In the genomic region with DNA sequence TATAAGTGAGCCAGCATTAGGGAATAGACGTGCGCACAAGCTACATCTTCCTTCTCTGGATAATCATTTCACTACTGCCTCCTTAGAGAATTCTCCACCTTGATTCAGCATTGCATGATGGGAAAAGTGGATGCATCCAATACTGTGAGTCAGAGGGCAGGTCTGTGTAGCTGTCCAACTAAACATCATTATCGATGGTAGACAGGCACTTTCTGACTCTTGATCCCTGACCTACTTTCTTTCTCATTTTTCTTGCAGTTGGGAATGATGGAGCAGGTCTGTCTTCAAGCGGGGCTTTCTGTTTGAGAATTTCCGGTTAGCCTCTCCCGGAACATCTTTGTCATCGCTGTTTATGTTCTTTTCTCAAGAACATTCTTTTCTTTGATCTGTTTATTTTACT, we compare ENCODE assay signal across 28 mouse cellular contexts.
A peak's percentile ranks its signal among the peaks of the same experiment; 100 is the strongest.
DNase-seq lines count a peak whose midpoint lies in the region; ATAC-seq lines count a peak whose summit lies in the region.
"Had no signal": no experiment of that assay in that cellular context is flagged by ENCODE, and none has a peak within 500 bp of the region (broad histone marks: within the 10 kb centered on the region; RNA-seq: fewer than 3 reads in every experiment).

No protein-coding gene starts in this region.

- no peak overlapping the region for H3K9ac ChIP-seq in heart, embryonic 12.5 days
- no peak overlapping the region for H3K9ac ChIP-seq in lung, embryonic 16.5 days (ENCODE audit: low read length)
- H3K9ac ChIP-seq: embryonic facial prominence, embryonic 15.5 days; forebrain, embryonic 12.5 days; forebrain, postnatal 0 days; heart, embryonic 13.5 days; hindbrain, embryonic 12.5 days; intestine, embryonic 15.5 days; liver, embryonic 15.5 days; midbrain, embryonic 15.5 days had no signal

- H3K27ac ChIP-seq in heart, embryonic 12.5 days (ENCODE audit: poor library complexity, severe bottlenecking), result no peak overlapping the region
- no peak overlapping the region for H3K27ac ChIP-seq in lung, embryonic 16.5 days (ENCODE audit: low read length)
- H3K27ac ChIP-seq: embryonic facial prominence, embryonic 10.5 days; embryonic facial prominence, embryonic 15.5 days; forebrain, embryonic 12.5 days; heart, embryonic 13.5 days; hindbrain, embryonic 12.5 days; hindbrain, postnatal 0 days; liver, embryonic 15.5 days; midbrain, embryonic 15.5 days had no signal

- no peak overlapping the region for H3K4me2 ChIP-seq in heart, embryonic 12.5 days
- 0 out of 2 replicates have a peak overlapping the region, but pooled peaks have one; percentile 7 for H3K4me2 ChIP-seq in lung, embryonic 16.5 days (ENCODE audit: low read depth, low read length)
- H3K4me2 ChIP-seq: embryonic facial prominence, embryonic 15.5 days; forebrain, embryonic 12.5 days; heart, embryonic 13.5 days; hindbrain, embryonic 12.5 days; intestine, embryonic 15.5 days; liver, embryonic 15.5 days; midbrain, embryonic 15.5 days had no signal

- H3K27me3 ChIP-seq in heart, embryonic 12.5 days (replicated peaks), result no peaks in the 10 kb centered on the region
- no peaks in the 10 kb centered on the region for H3K27me3 ChIP-seq in lung, embryonic 16.5 days (ENCODE audit: control insufficient read depth, insufficient read depth, low read depth, low read length)
- H3K27me3 ChIP-seq: embryonic facial prominence, embryonic 15.5 days; forebrain, embryonic 12.5 days; heart, embryonic 13.5 days; hindbrain, embryonic 12.5 days; intestine, embryonic 15.5 days; liver, embryonic 15.5 days; midbrain, embryonic 15.5 days; Patski had no signal

- 80% methylated on average over 7 of the region's 7 CpGs for WGBS in heart, embryonic 12.5 days
- 44% methylated on average over 7 of the region's 7 CpGs for WGBS in lung, embryonic 16.5 days

- H3K4me3 ChIP-seq in heart, embryonic 12.5 days, result no peak overlapping the region
- no peak overlapping the region for H3K4me3 ChIP-seq in lung, embryonic 16.5 days (ENCODE audit: low read length)
- H3K4me3 ChIP-seq: embryonic facial prominence, embryonic 10.5 days; embryonic facial prominence, embryonic 15.5 days; forebrain, embryonic 12.5 days; heart, embryonic 13.5 days; hindbrain, embryonic 12.5 days; intestine, embryonic 15.5 days; liver, embryonic 15.5 days; midbrain, embryonic 15.5 days had no signal

- peak; percentile 47; the same call in 1 of the 2 replicates for ATAC-seq in frontal cortex, adult (ENCODE audit: low TSS enrichment)
- no peak for ATAC-seq in heart, embryonic 12.5 days (ENCODE audit: insufficient number of reproducible peaks, low FRiP score)
- ATAC-seq in lung, embryonic 16.5 days (ENCODE audit: low read depth), result no peak
- ATAC-seq: forebrain, postnatal 0 days; hindbrain, postnatal 0 days; intestine, embryonic 15.5 days; midbrain, embryonic 15.5 days; Patski had no signal

- H3K4me1 ChIP-seq in heart, embryonic 12.5 days (replicated peaks), result no peaks in the 10 kb centered on the region
- H3K4me1 ChIP-seq in lung, embryonic 16.5 days (replicated peaks; ENCODE audit: control insufficient read depth, insufficient read depth, low read length), result no peaks in the 10 kb centered on the region
- H3K4me1 ChIP-seq: embryonic facial prominence, embryonic 10.5 days; embryonic facial prominence, embryonic 15.5 days; forebrain, embryonic 12.5 days; heart, embryonic 13.5 days; hindbrain, embryonic 12.5 days; intestine, embryonic 15.5 days; liver, embryonic 15.5 days; midbrain, embryonic 15.5 days had no signal

- DNase-seq in frontal cortex, adult 2 months (ENCODE audit: extremely low spot score in 1 of 2, low spot score in 1 of 2), result no peak
- peak; percentile 30 for DNase-seq in heart, adult 8-10 months (ENCODE audit: low spot score)
- no peak for DNase-seq in lung, postnatal 14 days
- DNase-seq in skeletal muscle tissue, adult 2 months (ENCODE audit: low read depth, low spot score), result peak; percentile 44
- no peak for DNase-seq in right cerebral cortex, postnatal 4 days
- DNase-seq: adrenal gland, postnatal 10 days; cerebellum, adult 8-10 months; cerebellum, postnatal 25 days; forebrain, postnatal 0 days; kidney, postnatal 14 days; layer of hippocampus, adult 9-11 months; liver; right cerebral cortex, postnatal 25 days; thymus, postnatal 14 days had no signal

- no peaks in the 10 kb centered on the region for H3K36me3 ChIP-seq in heart, embryonic 12.5 days
- H3K36me3 ChIP-seq in lung, embryonic 16.5 days (ENCODE audit: control insufficient read depth, insufficient read depth, low read length), result no peaks in the 10 kb centered on the region
- H3K36me3 ChIP-seq: embryonic facial prominence, embryonic 10.5 days; embryonic facial prominence, embryonic 15.5 days; forebrain, embryonic 12.5 days; G1E; heart, embryonic 13.5 days; hindbrain, embryonic 12.5 days; intestine, embryonic 15.5 days; liver, embryonic 15.5 days; midbrain, embryonic 15.5 days had no signal

- no peaks in the 10 kb centered on the region for H3K9me3 ChIP-seq in heart, embryonic 12.5 days (replicated peaks)
- no peaks in the 10 kb centered on the region for H3K9me3 ChIP-seq in lung, embryonic 16.5 days (ENCODE audit: control insufficient read depth, low read length)
- H3K9me3 ChIP-seq: embryonic facial prominence, embryonic 10.5 days; embryonic facial prominence, embryonic 15.5 days; forebrain, embryonic 12.5 days; heart, embryonic 13.5 days; hindbrain, embryonic 12.5 days; intestine, embryonic 15.5 days; liver, embryonic 15.5 days; midbrain, embryonic 15.5 days had no signal

Comparison
In these comparisons a context has a peak if more than half of its experiments do, and no peak if none do; other contexts are left out.
1. DNase-seq: peak in heart, adult 8-10 months (single experiment) and skeletal muscle tissue, adult 2 months (single experiment); none in frontal cortex, adult 2 months (0 of 2), lung, postnatal 14 days (single experiment) and right cerebral cortex, postnatal 4 days (single experiment).